8 mouse cellular contexts compared by ENCODE assay signal in the genomic region with DNA sequence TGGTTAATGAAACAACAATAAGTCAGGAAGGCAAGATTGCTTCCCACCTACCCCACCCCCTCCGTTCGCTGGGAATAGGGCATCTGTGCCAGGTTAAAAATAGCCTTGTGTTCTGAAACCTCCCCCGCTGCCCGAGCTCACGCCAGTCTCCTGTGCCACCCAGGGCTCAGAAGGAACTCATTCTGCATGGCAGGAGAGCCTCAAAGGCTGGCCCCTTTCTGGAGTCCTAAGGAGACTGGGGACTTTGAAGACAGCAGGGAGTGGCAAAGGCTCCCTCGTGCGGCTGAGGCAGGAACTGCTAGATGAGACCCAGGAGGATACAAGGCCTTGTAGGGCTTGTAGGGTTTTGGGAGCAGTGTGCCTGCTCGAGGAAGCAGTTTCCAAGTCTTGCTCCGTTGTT. TPM values are rescaled to one million over a fixed set of nuclear protein-coding genes. Genes with fewer than 3 reads are reported as not detected.
DNase-seq lines count a peak whose midpoint lies in the region; ATAC-seq and TF ChIP-seq lines count a peak whose summit lies in the region.

No protein-coding gene starts in this region.

- intact Hi-C loops in left cerebral cortex, adult 2 months (cut with DNase I): loop anchor here (2.0 to 5.0 kb wide), 4 partner anchors 69 to 235 kb away; no protein-coding TSS in a partner anchor

- no peaks in the 10 kb centered on the region for H3K9me3 ChIP-seq in hindbrain, postnatal 0 days (ENCODE audit: low read length)

- DNase-seq in R1 (ENCODE audit: low read depth, low spot score): peak; percentile 85
- peak; percentile 82 to 86 for DNase-seq in cerebellum, postnatal 25 days
- DNase-seq in frontal cortex, postnatal 36 days (ENCODE audit: low spot score in 2 of 2): peak; percentile 82 to 89
- peak; percentile 75 for DNase-seq in hindbrain, postnatal 0 days (ENCODE audit: low spot score)
- DNase-seq in left cerebral cortex, adult 2 months (ENCODE audit: extremely low spot score in 1 of 2, low spot score in 2 of 2): peak; percentile 78 to 84
- DNase-seq in right cerebral cortex, postnatal 14 days: peak; percentile 83
- DNase-seq in urinary bladder, postnatal 36 days (ENCODE audit: low spot score in 2 of 2): peak; percentile 66 to 69

- WGBS in hindbrain, postnatal 0 days: 8% methylated on average over 9 of the region's 9 CpGs

- H3K36me3 ChIP-seq in hindbrain, postnatal 0 days (ENCODE audit: insufficient read depth, low read length): no peaks in the 10 kb centered on the region

- H3K4me2 ChIP-seq in hindbrain, postnatal 0 days (ENCODE audit: low read depth, low read length): peak overlapping the region; percentile 55

- no peak overlapping the region for H3K9ac ChIP-seq in hindbrain, postnatal 0 days (replicated peaks; ENCODE audit: low read length)

- peak; percentile 52 for ATAC-seq in hindbrain, postnatal 0 days
- peak; percentile 83 for ATAC-seq in megakaryocyte progenitor cell, adult 5-6 weeks (replicated peaks; ENCODE audit: poor library complexity)

- no peaks in the 10 kb centered on the region for H3K27me3 ChIP-seq in hindbrain, postnatal 0 days (ENCODE audit: insufficient read depth, low read length)

- H3K4me3 ChIP-seq in hindbrain, postnatal 0 days (ENCODE audit: low read length): peak overlapping the region; percentile 16; the same call in 1 of the 2 replicates
- peak overlapping the region; percentile 6; the same call in 1 of the 2 replicates for H3K4me3 ChIP-seq in left cerebral cortex, adult 2 months

- peak; percentile 86 for TF ChIP-seq CTCF in hindbrain, postnatal 0 days (IDR thresholded peaks at IDR 0.05; ENCODE audit: low read depth)
- TF ChIP-seq CTCF in left cerebral cortex, adult 2 months (IDR thresholded peaks at IDR 0.05): peak; percentile 85

- H3K27ac ChIP-seq in hindbrain, postnatal 0 days: peak overlapping the region; percentile 56; the same call in 1 of the 2 replicates
- H3K27ac ChIP-seq in left cerebral cortex, adult 2 months: no peak overlapping the region

- H3K4me1 ChIP-seq in hindbrain, postnatal 0 days (ENCODE audit: insufficient read depth, low read length): peaks cover 11% of the 10 kb centered on the region

RNA-seq across cellular contexts. Expression of a gene that starts 24.8 kb away (rescaled TPM):
- 1.2 and 2.0 TPM in 2 replicates for total RNA-seq in hindbrain, postnatal 0 days (2014; rRNA removed)
- polyA plus RNA-seq in hindbrain, postnatal 0 days (2015; fragmentation: Nextera tagmentation; extraction: Ambion mirVana): 2.1 and 3.2 TPM in 2 replicates
- 1 to 10 TPM; 3.2 to 3.8 TPM for total RNA-seq in left cerebral cortex, adult 2 months (2021)
- not detected in 2 replicates for total RNA-seq in megakaryocyte progenitor cell, adult 5-6 weeks (2015)
- not detected in 2 replicates for total RNA-seq in megakaryocyte progenitor cell, adult 5-6 weeks (2017)

RNA-seq across cellular contexts. Expression of a gene that starts 25.4 kb away (rescaled TPM):
- total RNA-seq in hindbrain, postnatal 0 days (2014; rRNA removed): 210 and 211 TPM in 2 replicates
- 77.0 and 87.5 TPM in 2 replicates for polyA plus RNA-seq in hindbrain, postnatal 0 days (2015; fragmentation: Nextera tagmentation; extraction: Ambion mirVana)
- total RNA-seq in left cerebral cortex, adult 2 months (2021): 100 to 1,000 TPM; 436 to 450 TPM
- total RNA-seq in megakaryocyte progenitor cell, adult 5-6 weeks (2015): 25.2 and 32.5 TPM in 2 replicates
- 45.9 and 49.7 TPM in 2 replicates for total RNA-seq in megakaryocyte progenitor cell, adult 5-6 weeks (2017)

RNA-seq across cellular contexts. Expression of a gene that starts 32.1 kb away (rescaled TPM):
- total RNA-seq in hindbrain, postnatal 0 days (2014; rRNA removed): 0.05 and 0.14 TPM in 2 replicates
- polyA plus RNA-seq in hindbrain, postnatal 0 days (2015; fragmentation: Nextera tagmentation; extraction: Ambion mirVana): 0.46 and 0.57 TPM in 2 replicates
- total RNA-seq in left cerebral cortex, adult 2 months (2021): under 1 TPM; 0.50 to 0.68 TPM
- not detected in 2 replicates for total RNA-seq in megakaryocyte progenitor cell, adult 5-6 weeks (2015)
- total RNA-seq in megakaryocyte progenitor cell, adult 5-6 weeks (2017): not detected in 2 replicates
